Mouse (Mus musculus) embryo, embryonic 11.5 days (tissue): ENCODE results near the gene Gm8113.
"Not testable (repeated sequence)": the region's sequence is repeated elsewhere in the genome, so short reads cannot be mapped to it uniquely, and the experiment has no call there.

Experiments
- DNase-seq: peaks from one replicate; pipeline ENCODE4 v3.0.0-alpha.2; 2012; ENCODE audit warnings: low read depth, low spot score

The Gm8113 gene

GRCm38 (mm10) chr14:43924688-43925403, at the start of gene Gm8113:
Gm8113 (plus strand) TSS chr14:43925390.
- not testable (repeated sequence) for DNase-seq

GRCm38 (mm10) chr14:43875417-43875816, 49.8 kb upstream of the Gm8113 start, which contains the start of gene Ear1:
Ear1 (minus strand) TSS chr14:43875517.
- DNase-seq = not testable (repeated sequence)

GRCm38 (mm10) chr14:43877789-43878188, 47.4 kb upstream of the Gm8113 start:
- not testable (repeated sequence) for DNase-seq

- not testable (repeated sequence) for DNase-seq
These were observed 45.1 kb upstream of the Gm8113 start for GRCm38 (mm10) chr14:43879966-43880545.

DNA sequence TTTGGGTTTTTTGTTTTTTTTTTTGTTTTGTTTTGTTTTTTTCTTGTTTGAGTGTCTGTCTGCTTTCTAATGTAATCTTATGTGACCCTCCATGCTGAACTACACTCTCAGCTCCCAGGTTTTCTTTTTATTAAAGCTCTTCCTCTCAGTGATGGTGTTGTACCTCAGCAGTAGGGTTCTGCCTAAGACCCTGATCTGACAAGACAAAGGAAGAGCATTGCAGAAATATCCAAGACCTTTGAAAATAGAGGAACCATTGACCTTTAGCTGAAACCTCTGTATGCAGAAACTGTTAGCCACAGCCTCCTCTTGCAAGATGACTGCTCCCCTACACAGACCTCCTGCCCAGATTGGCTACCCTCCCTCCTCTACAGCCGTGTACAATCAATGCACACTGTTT, 39.0 kb upstream of the Gm8113 start:
- not testable (repeated sequence) for DNase-seq

- DNase-seq = not testable (repeated sequence)
These were observed 33.9 kb upstream of the Gm8113 start for GRCm38 (mm10) chr14:43891288-43891687.

- DNase-seq = not testable (repeated sequence)
These were observed 29.8 kb upstream of the Gm8113 start for GRCm38 (mm10) chr14:43895357-43895756.

DNA sequence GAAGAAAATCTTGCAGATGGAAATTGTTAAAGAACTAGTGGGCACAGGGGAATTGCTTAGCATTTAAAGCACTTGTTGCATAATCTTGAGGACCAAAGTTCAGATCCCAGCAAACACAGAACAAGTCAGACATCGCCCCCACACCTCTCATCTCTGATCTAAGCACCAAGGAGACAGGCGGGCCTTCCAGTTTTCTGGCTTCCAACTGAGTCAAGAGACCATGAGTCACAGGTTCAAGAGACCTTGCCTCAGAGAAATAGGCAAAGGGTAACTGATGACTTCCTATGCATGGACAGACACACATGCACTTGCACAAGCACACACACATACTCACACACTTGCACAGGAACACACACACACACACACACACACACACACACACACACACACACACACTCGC, 26.6 kb upstream of the Gm8113 start:
- DNase-seq = not testable (repeated sequence)

GRCm38 (mm10) chr14:43918214-43918613, 7.0 kb upstream of the Gm8113 start:
- not testable (repeated sequence) for DNase-seq

DNA sequence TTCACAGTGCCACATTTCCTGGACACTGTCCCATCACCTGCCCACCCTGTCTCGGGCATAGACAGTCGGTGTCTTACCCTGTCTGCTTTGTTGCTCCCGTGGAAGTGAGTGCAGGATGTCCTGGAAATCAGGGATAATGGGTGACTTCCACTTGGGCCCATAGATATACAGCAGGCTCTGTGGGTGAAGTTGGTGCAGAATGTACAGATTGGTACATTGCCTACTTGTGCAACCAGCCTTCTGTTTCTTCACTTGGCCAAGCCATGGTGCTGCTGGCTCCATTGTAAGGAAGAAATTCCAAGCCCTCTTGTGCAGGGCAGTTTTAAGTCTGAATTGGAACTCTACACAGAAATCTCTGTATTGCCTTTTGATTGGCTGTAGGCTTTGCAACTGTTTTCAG, 1.7 kb upstream of the Gm8113 start, which contains the start of gene Ear10:
Ear10 (minus strand) TSS at position 101 of the 400 bp plus-strand sequence.
- not testable (repeated sequence) for DNase-seq

DNA sequence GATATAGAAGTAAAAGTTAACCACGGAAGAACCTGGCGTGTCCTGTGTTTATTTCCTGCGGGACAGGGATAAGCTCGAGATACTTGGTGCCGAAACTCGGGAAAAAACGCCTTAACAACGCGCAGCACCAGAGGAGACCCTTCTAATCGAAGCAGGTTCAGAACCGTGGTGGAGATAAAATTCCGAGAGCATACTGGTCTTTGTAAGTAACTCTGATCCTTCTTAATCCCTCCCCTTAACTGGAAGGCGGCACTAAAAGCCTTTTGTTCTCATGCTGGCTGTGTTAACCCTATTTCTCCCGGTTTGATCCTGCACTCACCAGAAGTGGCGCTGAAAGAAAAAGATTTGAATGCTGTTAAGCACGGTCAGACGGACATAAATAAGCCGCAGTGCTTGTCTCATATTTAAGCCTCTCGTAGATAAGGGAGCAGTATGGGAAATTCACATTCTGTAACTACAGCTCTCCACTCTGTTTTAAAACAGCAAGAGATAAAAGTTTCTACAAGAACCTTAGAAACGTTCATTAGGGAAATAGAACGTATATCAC, 287 bp downstream of the Gm8113 start:
- not testable (repeated sequence) for DNase-seq

- not testable (repeated sequence) for DNase-seq
These were observed 7.8 kb downstream of the Gm8113 start for GRCm38 (mm10) chr14:43932991-43933390.

DNA sequence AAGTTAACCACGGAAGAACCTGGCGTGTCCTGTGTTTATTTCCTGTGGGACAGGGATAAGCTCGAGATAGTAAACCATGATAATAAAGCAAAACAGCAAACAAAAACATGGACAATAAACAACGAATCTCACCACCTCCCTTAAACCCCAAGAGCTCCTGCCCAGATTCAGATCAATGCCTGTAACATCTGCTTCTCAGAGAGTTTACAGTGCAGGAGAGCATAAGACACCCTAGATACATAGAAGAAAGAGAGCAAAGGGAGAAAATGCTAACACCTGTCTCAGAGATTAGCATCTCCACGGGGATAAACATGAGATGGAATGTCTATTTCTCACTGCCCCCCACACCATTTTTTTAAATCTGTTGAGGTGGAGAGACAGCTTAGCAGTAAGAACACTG, 8.2 kb downstream of the Gm8113 start:
- not testable (repeated sequence) for DNase-seq

DNA sequence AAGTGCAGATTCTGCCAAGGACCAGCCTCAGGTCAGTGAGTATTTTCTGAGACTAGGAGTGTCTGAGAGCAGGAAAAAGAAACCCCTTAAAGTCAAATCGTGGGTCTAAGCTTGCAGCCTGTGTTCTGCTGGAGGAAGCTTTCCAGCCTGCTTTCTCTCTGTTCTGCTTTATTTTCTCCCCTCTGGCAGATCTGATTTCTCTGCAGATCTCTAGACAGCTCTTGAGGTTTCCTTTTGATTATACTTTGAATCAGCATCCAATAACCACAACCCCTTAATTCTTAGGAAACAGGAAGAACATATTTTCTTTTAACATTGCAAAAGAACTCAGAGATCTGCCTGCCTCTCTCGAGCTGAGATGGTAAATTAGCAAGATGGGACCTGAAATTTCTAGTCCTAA, 28.2 kb downstream of the Gm8113 start:
- DNase-seq = not testable (repeated sequence)

GRCm38 (mm10) chr14:43955074-43955473, 29.9 kb downstream of the Gm8113 start:
- not testable (repeated sequence) for DNase-seq

- DNase-seq = not testable (repeated sequence)
These were observed 31.6 kb downstream of the Gm8113 start, which contains the start of gene Ang5 for GRCm38 (mm10) chr14:43956769-43957168. Ang5 (plus strand) TSS chr14:43957069.
